Mouse (Mus musculus) 416B (cell line): ENCODE results near the gene Gm11361.

ENCODE experiments used
- DNase-seq: peaks from one replicate; pipeline ENCODE4 v3.0.0; 2011; ENCODE audit warnings: low read depth

Gene Gm11361

DNA sequence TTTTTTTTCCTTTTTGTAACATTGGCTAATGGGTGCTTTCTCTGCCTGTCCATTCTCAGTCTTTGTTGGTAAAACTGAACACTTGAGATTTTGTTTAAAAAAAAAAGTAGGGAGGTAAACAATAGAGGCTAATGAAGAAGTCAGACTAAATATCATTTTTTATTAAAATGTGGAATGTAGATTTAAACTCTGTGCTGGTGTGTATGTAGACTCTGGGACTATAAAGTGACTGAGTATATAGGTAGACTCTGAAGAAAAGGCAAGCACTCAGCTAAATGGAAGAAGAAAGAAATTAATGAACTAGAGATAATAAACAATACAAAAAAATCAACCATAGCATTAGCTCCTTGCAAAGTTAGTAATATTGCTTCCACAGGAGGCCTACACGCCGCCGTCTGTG is at the start of gene Gm11361:
Gene Gm11361 (plus strand): TSS at position 301 of the 400 bp plus-strand sequence.
- DNase-seq, result no peak

DNA sequence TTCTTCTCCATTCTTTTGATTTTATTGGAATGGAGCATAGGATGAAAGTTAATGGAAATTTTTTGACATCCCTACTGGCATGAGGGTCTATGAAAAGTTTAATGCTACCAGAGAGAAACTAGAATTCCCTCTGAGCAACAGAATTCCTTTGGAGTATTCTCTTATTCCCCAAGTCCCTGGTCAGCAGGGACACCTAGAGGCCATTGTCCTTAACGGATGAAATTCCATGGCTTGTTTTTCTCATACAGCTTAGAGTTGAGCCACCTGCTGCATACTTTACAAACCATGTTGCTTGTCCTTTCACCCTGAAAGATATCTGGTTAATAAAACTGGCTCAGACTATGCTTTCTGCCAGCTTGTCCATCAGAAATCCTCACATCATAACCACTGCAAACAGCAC is 7.1 kb downstream of the Gm11361 start:
- no peak for DNase-seq

DNA sequence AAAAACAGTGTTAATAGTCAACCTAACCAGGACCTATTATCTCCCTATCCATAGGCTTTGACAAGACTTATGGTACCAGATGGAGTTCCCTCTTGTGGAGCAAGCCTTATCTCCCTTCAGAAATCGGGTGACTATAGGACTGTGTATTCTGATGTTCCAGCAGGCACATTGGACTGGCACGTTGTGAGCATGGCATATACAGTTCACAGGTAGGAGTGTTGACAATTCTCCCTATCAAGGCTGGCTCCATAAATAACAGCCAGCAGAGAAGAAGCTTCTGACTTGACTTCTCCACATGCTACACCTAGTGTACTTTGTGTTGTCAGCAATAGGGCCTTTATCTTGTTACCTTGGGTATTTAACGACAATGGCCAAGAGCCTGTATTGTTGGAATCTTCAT is 30.0 kb downstream of the Gm11361 start:
- DNase-seq, result no peak

DNA sequence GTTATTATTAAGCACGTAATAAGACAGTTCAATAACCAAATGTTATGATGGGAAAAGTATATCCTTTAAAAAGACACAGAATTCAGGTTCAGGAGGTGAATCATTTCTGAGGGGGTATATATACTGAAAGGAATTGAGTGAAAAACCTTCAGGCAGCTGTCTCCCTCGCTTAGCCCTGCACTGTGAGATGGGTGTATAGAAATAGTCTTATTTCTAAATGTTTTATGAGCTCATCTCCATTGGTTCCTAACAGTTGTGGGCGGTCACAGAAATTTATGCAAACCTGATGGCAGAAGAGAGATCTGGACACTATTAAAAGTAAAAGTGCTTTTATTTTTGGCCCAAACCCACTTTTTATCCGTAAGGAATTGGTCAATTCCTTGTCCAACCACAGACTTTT is 36.9 kb downstream of the Gm11361 start:
- DNase-seq, result no peak

DNA sequence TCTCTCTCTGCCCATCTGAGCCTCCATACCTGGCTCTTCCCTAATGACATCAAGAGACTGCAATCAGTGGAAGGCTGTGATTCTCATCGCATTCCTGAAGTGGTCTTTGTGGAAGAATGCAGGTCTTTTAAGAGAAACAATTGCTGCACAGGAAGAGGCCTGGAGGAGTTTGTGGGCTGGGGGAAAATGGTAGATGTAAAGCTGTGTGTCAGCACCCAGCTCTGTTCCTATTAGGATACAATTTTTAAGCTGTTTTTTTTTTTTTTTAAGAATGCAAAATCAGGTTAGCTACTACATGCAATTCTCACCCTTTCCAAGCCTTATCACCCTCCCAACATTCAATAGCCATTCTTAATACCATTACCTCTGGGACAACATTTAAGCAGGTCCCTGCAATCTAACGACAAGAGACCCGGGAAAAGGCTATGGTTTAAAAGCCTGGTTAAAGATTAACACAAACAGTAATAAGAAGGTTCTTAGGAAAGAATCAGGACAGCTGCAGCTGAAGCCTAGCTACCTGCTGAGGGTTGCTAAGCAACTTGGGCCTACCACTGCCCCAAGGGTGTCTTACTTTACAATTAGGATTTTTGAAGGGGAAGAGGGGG is 37.5 kb downstream of the Gm11361 start:
- DNase-seq, result no peak

DNA sequence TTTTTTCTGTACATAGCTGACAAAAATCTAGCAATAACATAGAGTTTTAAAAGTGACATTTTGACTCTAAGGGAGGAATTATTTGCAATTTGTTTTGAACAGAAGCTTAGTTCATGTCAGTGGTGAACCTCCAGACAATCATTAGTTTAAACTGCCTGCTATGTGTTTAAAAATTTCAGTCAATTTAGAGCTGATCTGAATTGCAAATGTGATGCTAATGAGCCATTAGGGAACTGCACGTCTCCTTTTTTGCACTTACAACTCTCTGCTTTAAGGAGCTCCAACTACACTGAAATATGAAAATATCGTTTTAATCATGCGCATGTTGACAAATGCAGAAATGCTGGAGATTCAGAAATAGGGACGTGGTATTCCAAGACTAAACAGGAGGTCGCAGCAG is 38.2 kb downstream of the Gm11361 start:
- no peak for DNase-seq

DNA sequence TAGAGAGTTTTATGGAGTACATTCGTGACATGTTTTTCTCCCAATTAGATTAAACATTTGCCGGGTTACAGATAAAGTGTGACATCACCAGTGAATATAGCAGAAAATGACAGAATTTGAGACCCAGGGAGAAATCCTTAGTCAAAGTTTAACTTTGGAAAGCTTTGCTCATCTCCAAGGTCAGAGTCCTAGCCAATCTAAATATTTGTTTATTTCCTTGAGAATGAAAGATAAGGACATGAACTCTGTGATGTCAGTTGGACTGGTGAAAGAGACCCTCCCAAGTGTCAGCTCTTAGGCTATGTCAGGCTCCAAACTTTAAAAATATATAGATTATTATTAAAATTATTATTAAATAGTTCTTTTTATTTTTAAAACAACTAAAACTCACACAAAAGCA is 39.8 kb downstream of the Gm11361 start:
- DNase-seq, result no peak

DNA sequence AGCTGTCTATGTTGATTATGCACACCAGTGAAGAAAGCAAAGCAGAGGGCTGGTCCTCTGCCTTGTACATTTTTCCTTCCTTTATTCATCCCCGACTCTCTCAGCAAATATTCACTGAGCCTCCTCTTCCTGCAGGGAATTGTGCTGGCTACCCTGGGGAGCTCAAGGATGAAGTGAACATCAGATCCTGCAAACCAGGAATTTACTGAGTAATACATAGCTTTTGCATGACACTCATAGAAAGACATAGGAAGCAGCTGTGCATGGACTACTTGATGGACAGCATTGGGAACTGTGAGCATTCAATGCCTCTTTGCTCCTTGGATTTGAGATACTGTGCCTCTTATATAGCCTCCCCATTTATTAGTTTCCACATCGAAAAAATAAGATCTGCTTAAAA is 40.2 kb downstream of the Gm11361 start:
- no peak for DNase-seq
